Mouse (Mus musculus) spleen, adult 2 months (tissue): ENCODE measurements around the gene Fxyd6. TPM values are rescaled to one million over a fixed set of nuclear protein-coding genes. Genes with fewer than 3 reads are reported as not detected.

Source experiments
- DNase-seq, 2 experiments: peaks; one replicate each; pipeline versions ENCODE4 v3.0.0 to v3.0.0-alpha.2; 2012 to 2021; ENCODE audit warnings: low spot score in 2 of 2, low read depth in 1 of 2
- H3K27ac ChIP-seq: fragments of 200-500 bp; 2 replicates; pipeline ENCODE4 v1.5.1; 2012; ENCODE audit warnings: low read length, inconsistent platforms; ENCODE audit not compliant: insufficient read depth
- H3K27me3 ChIP-seq: fragments of 200-500 bp; 2 replicates; pipeline ENCODE4 v1.6.1; 2012; ENCODE audit warnings: mild to moderate bottlenecking, moderate library complexity, low read length, inconsistent platforms; ENCODE audit not compliant: control insufficient read depth, insufficient read depth
- H3K36me3 ChIP-seq: fragments of 200-500 bp; 2 replicates; pipeline ENCODE4 v1.6.1; 2012; ENCODE audit warnings: mild to moderate bottlenecking, low read length, inconsistent platforms; ENCODE audit not compliant: control insufficient read depth, insufficient read depth
- H3K4me1 ChIP-seq: fragments of 200-500 bp; 2 replicates; pipeline ENCODE4 v1.6.1; 2011; ENCODE audit warnings: inconsistent platforms; ENCODE audit not compliant: control insufficient read depth, insufficient read depth, insufficient read length
- H3K4me3 ChIP-seq: fragments of 200-500 bp; 2 replicates; pipeline ENCODE4 v1.5.1; 2011; ENCODE audit warnings: mild to moderate bottlenecking, inconsistent platforms; ENCODE audit not compliant: insufficient read depth, insufficient read length; ENCODE audit errors: extremely low read depth
- CTCF ChIP-seq: fragments of 200-500 bp; IDR thresholded peaks from 2 replicates; pipeline ENCODE4 v1.5.1; 2011; ENCODE audit warnings: mild to moderate bottlenecking, inconsistent platforms; ENCODE audit not compliant: insufficient read depth, insufficient read length, insufficient replicate concordance; ENCODE audit errors: extremely low read depth
- POLR2A ChIP-seq: fragments of 200-500 bp; IDR thresholded peaks from 2 replicates; pipeline ENCODE4 v1.6.1; 2011; ENCODE audit warnings: low read depth, low read length, inconsistent platforms
- WGBS: fragments of 180-500 bp; shearing (Covaris S2); methylation state at CpG from one replicate; pipeline ENCODE4 v1.1.7; 2018; 5-methylcytosine and 5-hydroxymethylcytosine counted together
- polyA plus RNA-seq: library from polyadenylated mRNA; depleted of rRNA; stranded (reverse); fragments of >200 nt; gene quantifications from 2 replicates; pipeline ENCODE4 v1.2.3, GENCODE M21; 2012; rRNA removed

The Fxyd6 gene
- 9.2 and 22.3 TPM in 2 replicates for polyA plus RNA-seq

DNA sequence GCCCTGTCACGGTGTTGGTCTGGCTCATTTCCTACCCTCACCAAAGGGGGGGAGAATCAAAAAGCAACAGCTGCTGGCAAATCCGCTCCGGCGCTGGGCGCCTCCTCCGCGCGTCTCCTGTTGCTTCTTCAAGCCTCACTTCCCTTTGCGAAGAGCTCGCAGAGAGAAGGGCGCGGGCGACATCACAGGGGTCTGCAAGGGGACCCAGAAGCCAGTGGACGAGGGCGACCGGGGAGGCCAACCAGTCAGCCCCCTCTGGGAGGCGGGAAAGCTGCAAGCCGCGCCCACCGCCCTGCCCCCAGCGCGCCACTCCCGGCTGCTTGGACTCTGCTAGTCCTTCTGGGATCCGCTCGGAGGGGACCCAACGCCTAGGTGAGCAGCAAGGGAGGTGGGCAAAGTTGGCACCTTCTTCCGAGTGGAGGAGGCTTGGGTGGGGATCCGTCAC lies at the start of gene Fxyd6:
Fxyd6 (plus strand) TSS at position 69 of the 445 bp plus-strand sequence.
- no peak within 1 kb of the TSS for H3K27ac ChIP-seq
- WGBS, result 2% methylated on average over 26 of the region's 28 CpGs
- H3K4me1 ChIP-seq, result 0 out of 2 replicates have a peak, but pooled peaks cover 3% of the 10 kb centered on the region
- no peak for TF ChIP-seq CTCF
- no peak for TF ChIP-seq POLR2A
- peaks cover 5% of the 10 kb centered on the region; the same call in 1 of the 2 replicates for H3K27me3 ChIP-seq
- no peaks in the 10 kb centered on the region for H3K36me3 ChIP-seq
- H3K4me3 ChIP-seq, result peak within 1 kb of the TSS; percentile 30; the same call in 1 of the 2 replicates
- peak in 1 of 2 experiments; percentile 11 for DNase-seq

DNA sequence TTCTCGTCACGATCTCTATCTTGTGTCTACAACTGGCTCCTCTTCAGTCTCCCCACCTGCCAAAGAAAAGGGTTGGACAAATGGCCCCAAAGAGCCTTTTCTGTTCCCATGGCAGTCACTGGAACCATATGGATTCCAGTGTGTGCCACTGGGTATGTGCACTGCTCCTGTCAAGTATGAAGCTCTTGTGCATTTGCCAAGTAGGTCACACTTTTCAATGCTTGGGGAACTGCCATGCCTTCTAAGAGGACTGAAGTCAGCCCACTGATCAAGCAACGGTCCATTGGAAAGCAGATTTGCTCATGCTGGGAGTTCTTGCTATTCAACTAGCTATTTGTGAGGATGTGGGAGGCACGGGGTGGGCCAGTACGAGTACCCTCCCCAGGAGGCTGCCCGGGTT lies 48.5 kb upstream of the Fxyd6 start:
- H3K4me3 ChIP-seq, result no peak overlapping the region
- H3K27ac ChIP-seq, result no peak overlapping the region
- WGBS, result 89% methylated on average over 6 of the region's 6 CpGs
- no peaks in the 10 kb centered on the region for H3K36me3 ChIP-seq
- no peaks in the 10 kb centered on the region for H3K27me3 ChIP-seq
- no peak for TF ChIP-seq CTCF
- TF ChIP-seq POLR2A, result no peak
- H3K4me1 ChIP-seq, result no peaks in the 10 kb centered on the region
- DNase-seq, result no peak

DNA sequence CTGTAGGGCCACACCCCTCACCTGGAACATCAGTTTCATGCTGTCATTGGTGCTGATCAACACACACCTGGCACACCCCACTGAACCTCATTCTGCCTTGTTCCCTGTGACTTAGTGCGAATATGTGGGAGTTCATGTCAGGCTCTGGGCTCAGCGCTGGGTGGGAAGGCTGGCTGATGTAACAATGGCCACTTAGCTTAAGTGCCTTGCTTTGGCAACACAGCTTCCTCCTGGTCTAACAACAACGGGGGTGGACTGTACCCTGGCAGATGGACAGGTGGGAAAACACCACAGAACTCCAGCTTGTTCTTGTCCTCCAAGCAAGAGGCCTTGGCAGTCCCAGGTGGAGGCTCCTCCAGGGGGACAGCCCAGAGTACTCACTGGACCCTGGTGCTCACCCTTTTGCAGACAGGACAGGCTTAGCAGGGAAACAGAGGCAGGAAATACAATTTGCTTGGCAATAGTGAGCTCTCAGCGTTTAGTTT lies 48.0 kb upstream of the Fxyd6 start:
- no peak for TF ChIP-seq CTCF
- no peak for TF ChIP-seq POLR2A
- WGBS, result 69% methylated on average over 4 of the region's 4 CpGs
- no peak for DNase-seq

DNA sequence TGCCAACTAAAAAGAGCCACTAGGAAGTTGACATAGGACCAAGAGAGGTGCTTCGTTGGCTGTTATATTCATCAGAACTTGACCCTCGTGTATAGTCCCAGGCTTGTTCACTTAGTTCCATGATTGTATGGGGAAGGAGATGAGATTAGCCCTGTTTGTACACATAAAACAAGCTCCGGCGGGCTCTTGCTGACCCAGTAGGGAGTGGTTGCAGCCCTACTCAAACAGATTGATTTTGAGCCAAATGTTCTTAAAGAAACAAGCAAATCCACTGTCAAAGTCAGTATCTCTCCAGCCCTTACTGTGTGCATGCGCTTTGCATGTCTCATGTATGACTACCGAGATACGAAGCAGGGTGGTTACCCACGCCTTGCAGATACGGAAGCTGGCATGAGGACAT lies 43.6 kb upstream of the Fxyd6 start:
- H3K4me3 ChIP-seq, result no peak overlapping the region
- no peak overlapping the region for H3K27ac ChIP-seq
- H3K27me3 ChIP-seq, result no peaks in the 10 kb centered on the region
- TF ChIP-seq CTCF (no peak), POLR2A (no peak)
- WGBS, result 89% methylated on average over 9 of the region's 9 CpGs
- no peak for DNase-seq
- no peaks in the 10 kb centered on the region for H3K36me3 ChIP-seq
- peaks cover 8% of the 10 kb centered on the region; the same call in 1 of the 2 replicates for H3K4me1 ChIP-seq

More for the DNA sequence above, 48.0 kb upstream of the Fxyd6 start:
- no peaks in the 10 kb centered on the region for H3K27me3 ChIP-seq
- no peak overlapping the region for H3K4me3 ChIP-seq
- H3K4me1 ChIP-seq, result no peaks in the 10 kb centered on the region
- no peaks in the 10 kb centered on the region for H3K36me3 ChIP-seq
- H3K27ac ChIP-seq, result no peak overlapping the region

DNA sequence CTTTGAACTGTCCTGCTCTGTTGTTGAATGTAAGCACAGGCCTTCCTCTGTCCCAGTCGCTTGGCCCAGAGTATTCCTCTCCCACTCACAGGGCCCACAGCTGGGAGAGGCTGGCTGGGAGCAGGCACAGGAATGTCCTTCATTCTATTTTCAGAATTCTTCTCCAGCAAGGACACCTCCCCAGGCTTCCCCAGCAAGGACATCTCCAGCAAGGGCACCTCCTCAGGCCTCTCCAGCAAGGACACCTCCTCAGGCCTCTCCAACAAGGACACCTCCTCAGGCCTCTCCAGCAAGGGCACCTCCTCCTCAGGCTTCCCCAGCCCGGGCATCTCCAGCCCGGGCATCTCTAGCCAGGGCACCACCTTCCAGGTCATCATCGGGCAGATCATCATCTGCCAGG lies 41.7 kb upstream of the Fxyd6 start:
- no peak for DNase-seq
- no peak for TF ChIP-seq CTCF
- no peak for TF ChIP-seq POLR2A
- peaks cover 8% of the 10 kb centered on the region; the same call in 1 of the 2 replicates for H3K4me1 ChIP-seq
- H3K27ac ChIP-seq, result no peak overlapping the region
- 86% methylated on average over 4 of the region's 4 CpGs for WGBS
- no peaks in the 10 kb centered on the region for H3K27me3 ChIP-seq
- H3K4me3 ChIP-seq, result no peak overlapping the region
- H3K36me3 ChIP-seq, result no peaks in the 10 kb centered on the region

DNA sequence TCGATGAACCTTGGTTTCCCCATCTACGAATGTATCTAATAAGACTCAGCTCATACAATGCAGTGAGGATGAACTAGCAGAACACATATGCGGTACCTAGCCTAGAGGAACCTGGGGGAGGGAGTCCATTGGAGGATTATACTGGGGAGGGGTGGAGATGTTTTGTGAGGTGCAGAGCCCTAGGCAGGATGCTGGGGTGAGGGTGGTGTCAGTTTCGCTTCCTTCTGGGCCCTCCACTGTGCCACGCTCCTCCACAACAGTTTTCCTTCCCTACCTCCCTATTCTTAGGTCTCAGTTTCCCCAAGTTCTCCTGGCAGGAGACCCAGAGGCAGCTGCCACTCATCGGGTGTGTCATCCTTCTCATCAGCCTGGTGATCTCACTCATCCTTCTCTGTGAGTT lies 40.4 kb upstream of the Fxyd6 start:
- Histone ChIP-seq H3K4me1 (peaks cover 8% of the 10 kb centered on the region; the same call in 1 of the 2 replicates), H3K27me3 (no peaks in the 10 kb centered on the region), H3K27ac (no peak overlapping the region), H3K4me3 (no peak overlapping the region), H3K36me3 (no peaks in the 10 kb centered on the region)
- WGBS, result 59% methylated on average over 6 of the region's 6 CpGs
- no peak for DNase-seq
- TF ChIP-seq POLR2A (no peak), CTCF (no peak)

DNA sequence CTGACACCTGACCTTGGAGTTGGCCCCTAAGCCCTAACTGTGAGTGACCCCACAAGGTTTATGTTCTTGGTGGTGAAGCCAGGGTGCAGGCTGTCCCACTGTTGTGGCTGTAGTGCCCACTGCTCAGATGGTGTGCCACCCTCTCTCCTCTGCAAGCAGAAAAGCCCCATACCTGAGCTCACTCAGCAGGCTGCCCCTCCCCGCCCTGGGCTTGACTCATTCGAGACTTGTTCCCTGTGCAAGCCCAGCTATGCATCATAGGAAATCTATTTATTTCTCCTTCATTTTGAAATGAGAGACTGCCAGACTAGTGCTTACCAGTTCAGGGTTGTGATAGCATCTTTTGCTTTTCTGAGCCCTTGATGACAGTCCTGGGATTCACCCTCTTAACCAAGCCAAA lies 32.6 kb upstream of the Fxyd6 start:
- WGBS, result 71% methylated on average over 2 of the region's 2 CpGs
- Histone ChIP-seq H3K4me3 (no peak overlapping the region), H3K27me3 (no peaks in the 10 kb centered on the region), H3K27ac (no peak overlapping the region), H3K4me1 (no peaks in the 10 kb centered on the region), H3K36me3 (no peaks in the 10 kb centered on the region)
- no peak for DNase-seq
- no peak for TF ChIP-seq CTCF
- no peak for TF ChIP-seq POLR2A
